Mouse (Mus musculus) ES-E14 (cell line): ENCODE data around the gene Phospho1. TPM values are rescaled to one million over a fixed set of nuclear protein-coding genes. Genes with fewer than 3 reads are reported as not detected.

Experiments
- DNase-seq: peaks from one replicate; pipeline ENCODE4 v3.0.0-alpha.2; 2013; ENCODE audit warnings: low read depth, low spot score
- H3K27ac ChIP-seq: 2 replicates; pipeline ENCODE4 v1.5.1; 2012; ENCODE audit warnings: low read depth, mild to moderate bottlenecking, low read length, moderate library complexity, mixed read lengths; ENCODE audit not compliant: poor library complexity, insufficient read depth, severe bottlenecking
- H3K36me3 ChIP-seq: 2 replicates; pipeline ENCODE4 v1.6.1; 2012; ENCODE audit warnings: mild to moderate bottlenecking, low read length, moderate library complexity, mixed read lengths; ENCODE audit not compliant: control insufficient read depth, poor library complexity, insufficient read depth, severe bottlenecking
- H3K4me1 ChIP-seq, 2 experiments: fragments of 150-350 bp in 1 of 2; sonication (generic) in 1 of 2; 2 replicates each; pipeline ENCODE4 v1.6.1; 2012; ENCODE audit warnings: low read length in 2 of 2, mild to moderate bottlenecking in 1 of 2, mixed read lengths in 1 of 2; ENCODE audit not compliant: control insufficient read depth in 2 of 2, insufficient read depth in 2 of 2, poor library complexity in 1 of 2
- H3K4me3 ChIP-seq, 2 experiments: fragments of 150-350 bp in 1 of 2; sonication (generic) in 1 of 2; 2 replicates each; pipeline ENCODE4 v1.5.1; 2012; ENCODE audit warnings: low read length in 2 of 2, low read depth in 1 of 2, mild to moderate bottlenecking in 1 of 2, mixed read lengths in 1 of 2; ENCODE audit not compliant: insufficient read depth in 1 of 2, poor library complexity in 1 of 2, severe bottlenecking in 1 of 2
- H3K9ac ChIP-seq: 2 replicates; pipeline ENCODE4 v1.6.1; 2012; ENCODE audit warnings: low read depth, mild to moderate bottlenecking, low read length, mixed read lengths; ENCODE audit not compliant: poor library complexity, insufficient read depth, severe bottlenecking
- H3K9me3 ChIP-seq: fragments of 150-350 bp; sonication (generic); 2 replicates; pipeline ENCODE4 v1.6.1; 2012; ENCODE audit warnings: low read depth, mild to moderate bottlenecking, low read length; ENCODE audit not compliant: control insufficient read depth, insufficient read depth
- CHD2 ChIP-seq: IDR thresholded peaks from 2 replicates; pipeline ENCODE4 v1.6.1; 2014; ENCODE audit warnings: mild to moderate bottlenecking, low read depth, low read length, inconsistent platforms
- HCFC1 ChIP-seq: IDR thresholded peaks from 2 replicates; pipeline ENCODE4 v1.6.1; 2012; ENCODE audit warnings: low read length, inconsistent platforms, borderline replicate concordance; ENCODE audit not compliant: insufficient read depth
- MAFK ChIP-seq: IDR thresholded peaks from 2 replicates; pipeline ENCODE4 v1.6.1; 2014; ENCODE audit warnings: mild to moderate bottlenecking, low read depth, low read length, inconsistent platforms; ENCODE audit not compliant: insufficient read depth
- ZC3H11A ChIP-seq: IDR thresholded peaks from 2 replicates; pipeline ENCODE4 v1.6.1; 2012; ENCODE audit warnings: low read depth, mild to moderate bottlenecking, inconsistent platforms, low read length, borderline replicate concordance
- ZNF384 ChIP-seq: IDR thresholded peaks from 2 replicates; pipeline ENCODE4 v1.6.1; 2012; ENCODE audit warnings: low read depth, low read length, inconsistent platforms
- in situ Hi-C, 2 experiments: fragments of 600-800 bp; cut with MboI; formaldehyde crosslinking; loops; one replicate each; pipeline ENCODE4 v1.15.1; 2025; ENCODE audit warnings: low sequenced_read_pairs in 2 of 2, inconsistent platforms in 1 of 2; ENCODE audit not compliant: unreplicated experiment in 2 of 2
- total RNA-seq: library from RNA; depleted of rRNA; stranded (reverse); fragments of 300-350 nt; gene quantifications from 2 replicates; pipeline ENCODE4 v1.2.3, GENCODE M21; 2012

The Phospho1 gene
- total RNA-seq, 1 experiment = 2.6 TPM

- no peaks in the 10 kb centered on the region for H3K9me3 ChIP-seq
- in situ Hi-C loops = no loop called here
Observed at GRCm38 (mm10) chr11:95827464-95828085, 3.3 kb downstream of the Phospho1 start.

GRCm38 (mm10) chr11:95828181-95828964 lies 4.1 kb downstream of the Phospho1 start:
- TF ChIP-seq CHD2 (no peak), HCFC1 (no peak), MAFK (no peak), ZNF384 (no peak), ZC3H11A (no peak)
- Histone ChIP-seq H3K9ac (no peak overlapping the region), H3K9me3 (no peaks in the 10 kb centered on the region), H3K4me1 (peaks cover 8 to 19% of the 10 kb centered on the region in 2 experiments; a peak in 3 of 4 replicates), H3K36me3 (no peaks in the 10 kb centered on the region), H3K27ac (no peak overlapping the region), H3K4me3 (no peak overlapping the region)
- DNase-seq = no peak
- in situ Hi-C loops = no loop called here

More at GRCm38 (mm10) chr11:95827464-95828085, 3.3 kb downstream of the Phospho1 start:
- peak; percentile 65 for DNase-seq
- Histone ChIP-seq H3K36me3 (no peaks in the 10 kb centered on the region), H3K4me1 (peaks cover 3 to 13% of the 10 kb centered on the region in 2 experiments; a peak in 3 of 4 replicates), H3K27ac (no peak overlapping the region), H3K4me3 (no peak overlapping the region), H3K9ac (no peak overlapping the region)
- TF ChIP-seq ZC3H11A (0 out of 2 replicates have a peak, but pooled peaks have one; percentile 46), MAFK (0 out of 2 replicates have a peak, but pooled peaks have one; percentile 21), ZNF384 (peak; percentile 99), CHD2 (no peak), HCFC1 (no peak)

- H3K4me1 ChIP-seq = peaks cover 8 to 30% of the 10 kb centered on the region in 2 experiments
- no peak overlapping the region for H3K4me3 ChIP-seq
Observed at GRCm38 (mm10) chr11:95829526-95830050, 5.3 kb downstream of the Phospho1 start.

GRCm38 (mm10) chr11:95830411-95831275 lies 6.3 kb downstream of the Phospho1 start:
- no peak overlapping the region for H3K27ac ChIP-seq
- no peaks in the 10 kb centered on the region for H3K9me3 ChIP-seq
- TF ChIP-seq MAFK (no peak), ZNF384 (no peak), CHD2 (peak; percentile 74), ZC3H11A (no peak)
- peaks cover 8 to 34% of the 10 kb centered on the region in 2 experiments for H3K4me1 ChIP-seq
- in situ Hi-C loops = no loop called here
- DNase-seq = no peak
- H3K9ac ChIP-seq = peak overlapping the region; percentile 56
- peak overlapping the region; percentile 33 to 60; a peak in 3 of 4 replicates for H3K4me3 ChIP-seq
- H3K36me3 ChIP-seq = no peaks in the 10 kb centered on the region

More at GRCm38 (mm10) chr11:95829526-95830050, 5.3 kb downstream of the Phospho1 start:
- no peak for DNase-seq
- Histone ChIP-seq H3K9me3 (no peaks in the 10 kb centered on the region), H3K27ac (no peak overlapping the region), H3K9ac (no peak overlapping the region), H3K36me3 (no peaks in the 10 kb centered on the region)
- in situ Hi-C loops = no loop called here
- TF ChIP-seq ZNF384 (no peak), ZC3H11A (no peak), MAFK (no peak), CHD2 (no peak), HCFC1 (no peak)
